Mouse (Mus musculus): Measurements from ENCODE around the gene Nptxr. TPM values are rescaled to one million over a fixed set of nuclear protein-coding genes. Genes with fewer than 3 reads are reported as not detected.

Nptxr gene
- total and polyA plus RNA-seq, 3 experiments = 0.09 to 2.1 (median 0.14) TPM

DNA sequence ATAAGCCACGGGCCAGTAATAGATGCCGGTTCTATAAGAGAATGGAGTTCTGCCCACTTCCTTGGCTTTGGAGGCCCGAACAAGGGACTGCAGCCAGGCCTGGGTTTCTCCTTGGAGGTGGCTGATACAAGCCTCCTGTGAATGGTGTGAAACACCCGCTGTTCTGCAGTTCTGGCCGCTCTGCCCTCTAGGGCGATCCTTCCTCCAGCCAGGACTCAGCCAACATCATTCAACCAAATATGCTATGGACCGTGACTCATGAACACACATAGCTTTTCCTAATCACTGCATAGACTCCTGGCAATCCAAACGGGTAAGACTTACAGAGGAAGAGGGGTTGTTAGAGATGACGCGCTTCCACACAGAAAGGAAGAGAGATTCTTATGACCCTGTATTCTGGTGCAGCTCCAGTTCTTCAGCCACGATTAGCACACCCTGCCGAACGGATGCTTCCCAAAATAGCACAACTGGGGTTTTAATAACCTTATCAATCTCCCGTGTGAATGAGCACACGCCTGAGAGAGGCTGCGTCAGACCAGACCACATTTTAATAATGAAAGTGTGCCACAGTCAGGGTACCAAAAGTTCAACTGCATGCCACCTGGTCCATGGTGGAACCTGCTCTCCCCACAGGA, 37.1 kb downstream of the Nptxr start:
- dilution Hi-C loops (cut with MboI; ENCODE audit: extremely low pct_ligation_motif_present, extremely low pct_unique_long_range_greater_than_20kb, low sequenced_read_pairs) (no loop called here), in situ Hi-C loops (cut with MboI; ENCODE audit: low pct_ligation_motif_present, low pct_unique_long_range_greater_than_20kb, low sequenced_read_pairs) (no loop called here)
- Histone ChIP-seq H3K4me1 (ENCODE audit: control insufficient read depth in 1 of 2, insufficient read depth in 2 of 2) (peaks cover 7 to 18% of the 10 kb centered on the region in 2 experiments; a peak in 3 of 4 replicates), H3K79me2 (replicated peaks; ENCODE audit: control insufficient read depth, extremely low read depth, insufficient read depth, poor library complexity, severe bottlenecking) (no peaks in the 10 kb centered on the region), H3K4me2 (ENCODE audit: insufficient read depth, low read depth, poor library complexity, severe bottlenecking) (no peak overlapping the region), H3K9me3 (replicated peaks; ENCODE audit: low read length) (no peaks in the 10 kb centered on the region), H3K4me3 (replicated peaks in 1 of 3; ENCODE audit: low read depth in 2 of 3, low read length in 2 of 3, poor library complexity in 1 of 3) (no peak overlapping the region), H3K36me3 (replicated peaks in 1 of 2; ENCODE audit: control insufficient read depth in 1 of 2, insufficient read depth in 1 of 2, low read length in 1 of 2) (peaks cover 1 to 41% of the 10 kb centered on the region in 2 experiments), H3K9ac (ENCODE audit: insufficient read depth, low read depth) (no peak overlapping the region), H3K27me3 (replicated peaks) (no peaks in the 10 kb centered on the region), H3K27ac (ENCODE audit: insufficient read depth, low read depth) (no peak overlapping the region)
- no peak for DNase-seq (ENCODE audit: extremely low read depth)
- TF ChIP-seq JUN (IDR thresholded peaks at IDR 0.05; ENCODE audit: insufficient read depth, low read depth, low read length) (no peak), RCOR1 (conservative IDR thresholded peaks at IDR 0.05; ENCODE audit: low read depth, low read length) (no peak), MAFK (IDR thresholded peaks at IDR 0.05; ENCODE audit: insufficient replicate concordance, low read length) (no peak), POLR2AphosphoS2 (IDR thresholded peaks at IDR 0.05; ENCODE audit: low read depth, low read length) (no peak), E2F4 (IDR thresholded peaks at IDR 0.05; ENCODE audit: insufficient replicate concordance, low read depth, low read length) (no peak), JUND (conservative IDR thresholded peaks at IDR 0.05; ENCODE audit: low read depth, low read length) (no peak), MEF2A (IDR thresholded peaks at IDR 0.05; ENCODE audit: borderline replicate concordance, low read depth, low read length) (no peak), KAT2A (IDR thresholded peaks at IDR 0.05; ENCODE audit: insufficient replicate concordance, low read length) (no peak)

DNA sequence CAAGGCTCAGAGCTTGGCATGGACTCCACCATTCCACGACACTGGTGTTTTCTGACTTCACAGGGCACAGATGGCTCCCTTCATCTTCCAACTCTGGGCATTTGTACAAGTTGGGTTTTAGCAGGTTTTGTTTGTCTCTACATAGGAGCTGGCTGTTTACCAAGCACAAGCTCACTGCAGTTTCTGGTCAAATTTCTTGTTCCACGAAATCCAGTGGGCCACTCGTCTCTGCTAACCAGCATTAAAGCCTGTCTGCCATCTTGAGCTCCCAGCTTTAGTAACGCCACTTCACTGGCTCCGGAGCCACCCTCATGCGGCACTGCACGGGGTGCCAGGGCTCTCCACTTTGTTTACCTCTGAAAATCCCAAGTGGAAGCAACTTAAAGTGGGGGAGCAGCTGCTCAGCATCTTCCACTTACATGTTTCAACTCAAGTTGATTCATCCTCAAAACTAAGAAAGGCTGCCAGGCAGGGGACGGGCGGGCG, 37.9 kb downstream of the Nptxr start:
- no peak overlapping the region for H3K9ac ChIP-seq (ENCODE audit: insufficient read depth, low read depth)
- in situ Hi-C loops (cut with MboI; ENCODE audit: low pct_ligation_motif_present, low pct_unique_long_range_greater_than_20kb, low sequenced_read_pairs) = no loop called here

More for the DNA sequence above, 37.9 kb downstream of the Nptxr start:
- TF ChIP-seq RAD21 (IDR thresholded peaks at IDR 0.05; ENCODE audit: low read depth, low read length) (no peak), KAT2A (IDR thresholded peaks at IDR 0.05; ENCODE audit: insufficient replicate concordance, low read length) (no peak), MAX (IDR thresholded peaks at IDR 0.05; ENCODE audit: low read length) (no peak), E2F4 (IDR thresholded peaks at IDR 0.05; ENCODE audit: insufficient replicate concordance, low read depth, low read length) (no peak), RCOR1 (conservative IDR thresholded peaks at IDR 0.05; ENCODE audit: low read depth, low read length) (no peak), TBP (conservative IDR thresholded peaks at IDR 0.05; ENCODE audit: low read depth, low read length) (no peak), NRF1 (IDR thresholded peaks at IDR 0.05; ENCODE audit: low read depth, low read length) (no peak), CHD2 (IDR thresholded peaks at IDR 0.05; ENCODE audit: low read length) (no peak), ETS1 (conservative IDR thresholded peaks at IDR 0.05; ENCODE audit: low read depth, low read length) (no peak), ELF1 (IDR thresholded peaks at IDR 0.05; ENCODE audit: low read depth, low read length) (no peak), ZNF384 (IDR thresholded peaks at IDR 0.05; ENCODE audit: low read depth, low read length) (no peak), MAFK (IDR thresholded peaks at IDR 0.05; ENCODE audit: insufficient replicate concordance, low read length) (no peak), HCFC1 (IDR thresholded peaks at IDR 0.05; ENCODE audit: low read depth, low read length) (no peak), ZMIZ1 (IDR thresholded peaks at IDR 0.05; ENCODE audit: low read depth, low read length) (no peak), SMC3 (IDR thresholded peaks at IDR 0.05; ENCODE audit: low read depth, low read length) (no peak), MYC (IDR thresholded peaks at IDR 0.05; ENCODE audit: low read depth, low read length) (no peak), JUND (conservative IDR thresholded peaks at IDR 0.05; ENCODE audit: low read depth, low read length) (no peak), POLR2A (IDR thresholded peaks at IDR 0.05; ENCODE audit: low read depth, low read length) (no peak), JUN (IDR thresholded peaks at IDR 0.05; ENCODE audit: insufficient read depth, low read depth, low read length) (no peak), CTCF (conservative IDR thresholded peaks at IDR 0.05 in 1 of 2, IDR thresholded peaks at IDR 0.05 in 1 of 2; ENCODE audit: low read depth in 2 of 2, low read length in 2 of 2) (no peak)
- H3K27ac ChIP-seq (ENCODE audit: insufficient read depth, low read depth) = no peak overlapping the region
- peaks cover 7 to 18% of the 10 kb centered on the region in 2 experiments; a peak in 3 of 4 replicates for H3K4me1 ChIP-seq (ENCODE audit: control insufficient read depth in 1 of 2, insufficient read depth in 2 of 2)
- dilution Hi-C loops (cut with MboI; ENCODE audit: extremely low pct_ligation_motif_present, extremely low pct_unique_long_range_greater_than_20kb, low sequenced_read_pairs) = no loop called here
- H3K27me3 ChIP-seq (replicated peaks) = no peaks in the 10 kb centered on the region
- no peak overlapping the region for H3K4me2 ChIP-seq (ENCODE audit: insufficient read depth, low read depth, poor library complexity, severe bottlenecking)
- H3K4me3 ChIP-seq (replicated peaks in 1 of 3; ENCODE audit: low read depth in 2 of 3, low read length in 2 of 3, poor library complexity in 1 of 3) = no peak overlapping the region
- peaks cover 6 to 49% of the 10 kb centered on the region in 2 experiments for H3K36me3 ChIP-seq (replicated peaks in 1 of 2; ENCODE audit: control insufficient read depth in 1 of 2, insufficient read depth in 1 of 2, low read length in 1 of 2)
- no peak for DNase-seq (ENCODE audit: extremely low read depth)
- H3K79me2 ChIP-seq (replicated peaks; ENCODE audit: control insufficient read depth, extremely low read depth, insufficient read depth, poor library complexity, severe bottlenecking) = no peaks in the 10 kb centered on the region
- H3K9me3 ChIP-seq (replicated peaks; ENCODE audit: low read length) = no peaks in the 10 kb centered on the region

All from CH12.LX (cell line).